Mouse (Mus musculus) stomach, postnatal 0 days (tissue): ENCODE results near the gene Snx29.

ENCODE experiments used
- CTCF ChIP-seq: IDR thresholded peaks from 2 replicates; pipeline ENCODE4 v1.5.1; 2016; ENCODE audit warnings: antibody characterized with exemption, low read depth, mild to moderate bottlenecking, moderate library complexity
- EP300 ChIP-seq: optimal IDR thresholded peaks from 2 replicates; pipeline ENCODE3; 2016; ENCODE audit warnings: antibody characterized with exemption

GRCm38 (mm10) chr16:11454871-11455270, 132.2 kb downstream of the Snx29 start:
- TF ChIP-seq CTCF = no peak
- TF ChIP-seq EP300 = no peak
